Mouse (Mus musculus) duodenum, adult 2 months (tissue): ENCODE results near the gene Evx2. TPM values are rescaled to one million over a fixed set of nuclear protein-coding genes. Genes with fewer than 3 reads are reported as not detected.

Source experiments
- polyA plus RNA-seq: library from polyadenylated mRNA; depleted of rRNA; stranded (reverse); fragments of >200 nt; gene quantifications from 2 replicates; pipeline ENCODE4 v1.2.3, GENCODE M21; 2012; ENCODE audit warnings: low replicate concordance; rRNA removed

The Evx2 gene
- polyA plus RNA-seq = not detected in 2 replicates

GRCm38 (mm10) chr2:74659507-74660005, at the start of gene Evx2:
TSS of gene Evx2 (minus strand) at chr2:74659557.

GRCm38 (mm10) chr2:74704393-74704998, 45.1 kb upstream of the Evx2 start, which contains the start of gene Hoxd8:
TSS of gene Hoxd8 (plus strand) at chr2:74704615.

GRCm38 (mm10) chr2:74697567-74698121, 38.3 kb upstream of the Evx2 start, which contains the start of gene Hoxd9:
TSS of gene Hoxd9 (plus strand) at chr2:74697727.

GRCm38 (mm10) chr2:74691022-74691951, 31.9 kb upstream of the Evx2 start, which contains the start of gene Hoxd10:
TSS of gene Hoxd10 (plus strand) at chr2:74691924.

GRCm38 (mm10) chr2:74678891-74679595, 19.7 kb upstream of the Evx2 start, which contains the start of gene Hoxd11:
TSS of gene Hoxd11 (plus strand) at chr2:74679557.

GRCm38 (mm10) chr2:74674881-74675665, 15.7 kb upstream of the Evx2 start, which contains the start of gene Hoxd12:
TSS of gene Hoxd12 (plus strand) at chr2:74675013.

GRCm38 (mm10) chr2:74667842-74668357, 8.5 kb upstream of the Evx2 start, which contains the start of gene Hoxd13:
TSS of gene Hoxd13 (plus strand) at chr2:74668310.

Other genes starting within 250 kb of the Evx2 start
- gene Lnpk, start 80.1 kb downstream of the Evx2 start, polyA plus RNA-seq = 2.2 and 3.4 TPM in 2 replicates
- gene Hoxd13, start 8.8 kb upstream of the Evx2 start, polyA plus RNA-seq = not detected in 2 replicates
- not detected in 2 replicates for gene Hoxd12, start 15.5 kb upstream of the Evx2 start, polyA plus RNA-seq
- not detected in 2 replicates for gene Hoxd11, start 20.0 kb upstream of the Evx2 start, polyA plus RNA-seq
- not detected in 2 replicates for gene Hoxd10, start 32.4 kb upstream of the Evx2 start, polyA plus RNA-seq
- gene Hoxd9, start 38.2 kb upstream of the Evx2 start, polyA plus RNA-seq = 0.11 and 0.49 TPM in 2 replicates
- gene Hoxd8, start 45.1 kb upstream of the Evx2 start, polyA plus RNA-seq = 0.49 and 3.7 TPM in 2 replicates
- gene Hoxd3, start 52.4 kb upstream of the Evx2 start, polyA plus RNA-seq = 0.56 and 0.64 TPM in 2 replicates
- 2.0 and 4.0 TPM in 2 replicates for gene Hoxd4, start 52.4 kb upstream of the Evx2 start, polyA plus RNA-seq
- gene Gm28230, start 67.2 kb upstream of the Evx2 start, polyA plus RNA-seq = 0.07 and 0.09 TPM in 2 replicates
- not detected in 2 replicates for gene Hoxd1, start 103.4 kb upstream of the Evx2 start, polyA plus RNA-seq
- 76.8 and 113 TPM in 2 replicates for gene Mtx2, start 166.2 kb upstream of the Evx2 start, polyA plus RNA-seq